Mouse (Mus musculus) megakaryocyte, embryonic 14.5 days (primary cell): Measurements from ENCODE around the gene Sox5. TPM values are rescaled to one million over a fixed set of nuclear protein-coding genes. Genes with fewer than 3 reads are reported as not detected.

Source experiments
- H3K27me3 ChIP-seq: replicated peaks from 2 replicates; pipeline ENCODE3; 2012; ENCODE audit warnings: inconsistent platforms
- H3K36me3 ChIP-seq: replicated peaks from 2 replicates; pipeline ENCODE3; 2012; ENCODE audit warnings: low read length, inconsistent platforms, mixed read lengths
- H3K4me1 ChIP-seq: 2 replicates; pipeline ENCODE4 v1.6.1; 2012; ENCODE audit warnings: inconsistent platforms
- H3K4me3 ChIP-seq: replicated peaks from 2 replicates; pipeline ENCODE3; 2012; ENCODE audit warnings: moderate library complexity, mild to moderate bottlenecking, inconsistent platforms
- H3K9me3 ChIP-seq: 2 replicates; pipeline ENCODE4 v1.6.1; 2012; ENCODE audit warnings: inconsistent platforms
- FLI1 ChIP-seq: IDR thresholded peaks from 2 replicates; pipeline ENCODE4 v1.6.1; 2012; ENCODE audit warnings: low read length, inconsistent platforms, mixed read lengths
- GATA1 ChIP-seq: IDR thresholded peaks from 3 replicates; pipeline ENCODE4 v1.6.1; 2012; ENCODE audit warnings: mixed read lengths, low read length, inconsistent platforms, borderline replicate concordance
- polyA plus RNA-seq: library from polyadenylated mRNA; stranded (reverse); fragments of >175 nt; gene quantifications from 2 replicates; pipeline ENCODE4 v1.2.3, GENCODE M21; 2012; ENCODE audit warnings: low replicate concordance; ENCODE audit not compliant: insufficient read depth

Sox5 gene
- polyA plus RNA-seq, 1 experiment = 0.07 TPM

GRCm38 (mm10) chr6:144086096-144086810 lies 695.5 kb downstream of the Sox5 start:
- peaks cover 3% of the 10 kb centered on the region for H3K4me1 ChIP-seq
- TF ChIP-seq FLI1 (no peak), GATA1 (no peak)
- no peaks in the 10 kb centered on the region for H3K36me3 ChIP-seq
- H3K4me3 ChIP-seq = no peak overlapping the region
- no peaks in the 10 kb centered on the region for H3K9me3 ChIP-seq
- peaks cover 2% of the 10 kb centered on the region for H3K27me3 ChIP-seq

- TF ChIP-seq GATA1 (no peak), FLI1 (no peak)
- H3K4me3 ChIP-seq = no peak overlapping the region
- no peaks in the 10 kb centered on the region for H3K36me3 ChIP-seq
- H3K4me1 ChIP-seq = no peaks in the 10 kb centered on the region
- no peaks in the 10 kb centered on the region for H3K9me3 ChIP-seq
- peaks cover 4% of the 10 kb centered on the region for H3K27me3 ChIP-seq
Observed at GRCm38 (mm10) chr6:144082297-144082696, 699.5 kb downstream of the Sox5 start.

- TF ChIP-seq GATA1 (no peak), FLI1 (no peak)
- H3K36me3 ChIP-seq = no peaks in the 10 kb centered on the region
- H3K9me3 ChIP-seq = no peaks in the 10 kb centered on the region
Observed at GRCm38 (mm10) chr6:144077826-144078225, 704.0 kb downstream of the Sox5 start.

GRCm38 (mm10) chr6:144076376-144076775 lies 705.4 kb downstream of the Sox5 start:
- H3K4me1 ChIP-seq = no peaks in the 10 kb centered on the region
- no peak overlapping the region for H3K4me3 ChIP-seq
- no peaks in the 10 kb centered on the region for H3K9me3 ChIP-seq
- H3K27me3 ChIP-seq = peaks cover 2% of the 10 kb centered on the region
- H3K36me3 ChIP-seq = no peaks in the 10 kb centered on the region
- no peak for TF ChIP-seq FLI1
- TF ChIP-seq GATA1 = no peak

More at GRCm38 (mm10) chr6:144077826-144078225, 704.0 kb downstream of the Sox5 start:
- H3K27me3 ChIP-seq = peaks cover 2% of the 10 kb centered on the region
- no peak overlapping the region for H3K4me3 ChIP-seq
- no peaks in the 10 kb centered on the region for H3K4me1 ChIP-seq

GRCm38 (mm10) chr6:144075327-144075941 lies 706.3 kb downstream of the Sox5 start:
- Histone ChIP-seq H3K4me1 (no peaks in the 10 kb centered on the region), H3K4me3 (no peak overlapping the region), H3K36me3 (no peaks in the 10 kb centered on the region), H3K9me3 (no peaks in the 10 kb centered on the region), H3K27me3 (peaks cover 2% of the 10 kb centered on the region)
- no peak for TF ChIP-seq FLI1
- no peak for TF ChIP-seq GATA1

GRCm38 (mm10) chr6:144074826-144075225 lies 707.0 kb downstream of the Sox5 start:
- peaks cover 2% of the 10 kb centered on the region for H3K27me3 ChIP-seq

GRCm38 (mm10) chr6:144070461-144070860 lies 711.3 kb downstream of the Sox5 start:
- H3K27me3 ChIP-seq = no peaks in the 10 kb centered on the region

More at GRCm38 (mm10) chr6:144074826-144075225, 707.0 kb downstream of the Sox5 start:
- no peak overlapping the region for H3K4me3 ChIP-seq
- TF ChIP-seq GATA1 (no peak), FLI1 (no peak)
- H3K4me1 ChIP-seq = no peaks in the 10 kb centered on the region
- H3K9me3 ChIP-seq = no peaks in the 10 kb centered on the region
- H3K36me3 ChIP-seq = no peaks in the 10 kb centered on the region

GRCm38 (mm10) chr6:144067491-144067890 lies 714.3 kb downstream of the Sox5 start:
- TF ChIP-seq FLI1 = no peak
- TF ChIP-seq GATA1 = no peak
- Histone ChIP-seq H3K9me3 (no peaks in the 10 kb centered on the region; the same call in 1 of the 2 replicates), H3K4me3 (no peak overlapping the region), H3K36me3 (no peaks in the 10 kb centered on the region), H3K27me3 (no peaks in the 10 kb centered on the region), H3K4me1 (no peaks in the 10 kb centered on the region)

More at GRCm38 (mm10) chr6:144070461-144070860, 711.3 kb downstream of the Sox5 start:
- Histone ChIP-seq H3K4me1 (no peaks in the 10 kb centered on the region), H3K36me3 (no peaks in the 10 kb centered on the region), H3K9me3 (no peaks in the 10 kb centered on the region), H3K4me3 (no peak overlapping the region)
- no peak for TF ChIP-seq FLI1
- no peak for TF ChIP-seq GATA1

- Histone ChIP-seq H3K9me3 (peaks cover 3% of the 10 kb centered on the region; the same call in 1 of the 2 replicates), H3K36me3 (no peaks in the 10 kb centered on the region), H3K4me3 (no peak overlapping the region), H3K4me1 (no peaks in the 10 kb centered on the region), H3K27me3 (no peaks in the 10 kb centered on the region)
- TF ChIP-seq FLI1 (no peak), GATA1 (no peak)
Observed at GRCm38 (mm10) chr6:144062428-144062827, 719.3 kb downstream of the Sox5 start.

GRCm38 (mm10) chr6:144061814-144062213 lies 720.0 kb downstream of the Sox5 start:
- H3K36me3 ChIP-seq = no peaks in the 10 kb centered on the region
- no peak overlapping the region for H3K4me3 ChIP-seq
- no peaks in the 10 kb centered on the region for H3K27me3 ChIP-seq
- TF ChIP-seq FLI1 = no peak
- no peak for TF ChIP-seq GATA1
- peaks cover 3% of the 10 kb centered on the region; the same call in 1 of the 2 replicates for H3K9me3 ChIP-seq
- H3K4me1 ChIP-seq = no peaks in the 10 kb centered on the region
